Mouse (Mus musculus): Measurements from ENCODE around the gene Kcnn3. TPM values are rescaled to one million over a fixed set of nuclear protein-coding genes. Genes with fewer than 3 reads are reported as not detected.

Kcnn3 gene
- polyA plus RNA-seq, 1 experiment from 2014 or later, result 0.74 TPM

DNA sequence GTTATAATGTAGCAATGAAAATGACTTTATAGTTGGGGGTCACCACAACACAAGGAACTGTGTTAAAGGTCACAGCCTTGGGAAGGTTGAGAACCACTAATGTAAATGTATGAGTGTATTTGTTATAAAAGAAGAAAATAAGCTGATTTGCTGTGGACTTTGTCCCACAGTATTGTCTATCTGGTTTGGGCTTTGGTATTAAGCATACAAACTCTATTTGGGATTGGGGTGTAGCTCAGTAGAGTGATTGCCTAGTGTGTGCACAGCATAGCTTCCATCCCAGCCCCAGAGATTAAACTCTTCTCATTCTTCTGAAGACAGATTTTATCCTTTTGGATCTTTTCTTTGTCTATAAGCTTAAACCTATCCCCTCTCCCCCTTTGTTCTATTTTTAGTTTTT is 202.1 kb downstream of the Kcnn3 start:
- Histone ChIP-seq H3K9me3 (replicated peaks) (no peaks in the 10 kb centered on the region), H3K4me1 (no peaks in the 10 kb centered on the region), H3K27ac (no peak overlapping the region), H3K36me3 (no peaks in the 10 kb centered on the region), H3K27me3 (ENCODE audit: low read depth, poor library complexity, severe bottlenecking) (no peaks in the 10 kb centered on the region), H3K4me3 (no peak overlapping the region)
- no peak for DNase-seq (ENCODE audit: low spot score)

DNA sequence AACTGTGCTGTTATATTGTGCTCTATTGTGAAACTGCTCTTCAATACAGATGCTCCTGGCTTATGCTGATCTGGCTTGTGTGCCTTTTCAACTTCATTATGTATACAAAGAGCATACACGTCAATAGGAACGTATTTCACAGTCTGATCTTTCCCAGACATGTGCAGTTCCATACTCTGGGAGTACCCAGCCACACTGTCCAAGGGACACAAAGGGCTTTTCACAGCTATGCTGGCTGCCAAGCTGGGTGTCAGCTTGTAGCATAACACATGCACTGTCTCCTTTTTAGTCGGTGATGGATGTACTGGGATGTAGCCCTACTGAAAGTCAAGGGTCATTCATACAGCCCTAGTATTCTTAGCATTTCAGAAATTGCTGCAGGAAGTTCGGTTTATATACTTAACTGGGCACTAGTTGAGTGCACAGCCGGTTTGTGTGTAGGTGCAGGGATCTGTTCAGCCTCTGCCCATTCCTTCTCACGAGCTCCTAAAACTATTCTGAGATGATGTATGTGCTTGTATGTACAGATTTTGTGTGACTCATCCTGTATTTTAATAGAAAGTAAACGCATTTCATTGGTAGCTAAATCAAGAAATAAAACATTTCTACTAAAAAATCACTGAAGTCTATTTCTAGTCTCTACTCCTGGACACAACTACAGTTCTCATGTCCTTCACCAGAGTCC is 203.6 kb downstream of the Kcnn3 start:
- Histone ChIP-seq H3K27ac (no peak overlapping the region), H3K4me3 (no peak overlapping the region), H3K36me3 (no peaks in the 10 kb centered on the region), H3K9me3 (replicated peaks) (no peaks in the 10 kb centered on the region), H3K4me1 (no peaks in the 10 kb centered on the region), H3K27me3 (ENCODE audit: low read depth, poor library complexity, severe bottlenecking) (no peaks in the 10 kb centered on the region)
- 87% methylated on average over 7 of the region's 7 CpGs for WGBS
- DNase-seq (ENCODE audit: low spot score), result no peak

Other genes starting within 250 kb of the Kcnn3 start
- 33.2 and 41.3 TPM in 2 replicates for gene Slc50a1, start 249.6 kb upstream of the Kcnn3 start, polyA plus RNA-seq (2016; fragmentation: Nextera tagmentation; extraction: Ambion mirVana)
- gene Efna1, start 239.0 kb upstream of the Kcnn3 start, polyA plus RNA-seq (2016; fragmentation: Nextera tagmentation; extraction: Ambion mirVana), result 29.8 and 36.8 TPM in 2 replicates
- gene Efna3, start 197.2 kb upstream of the Kcnn3 start, polyA plus RNA-seq (2016; fragmentation: Nextera tagmentation; extraction: Ambion mirVana), result 13.2 and 18.4 TPM in 2 replicates
- 47.4 and 53.4 TPM in 2 replicates for gene Efna4, start 182.1 kb upstream of the Kcnn3 start, polyA plus RNA-seq (2016; fragmentation: Nextera tagmentation; extraction: Ambion mirVana)
- gene Adam15, start 170.2 kb upstream of the Kcnn3 start, polyA plus RNA-seq (2016; fragmentation: Nextera tagmentation; extraction: Ambion mirVana), result 29.4 TPM in 2 replicates
- gene Dcst2, start 158.2 kb upstream of the Kcnn3 start, polyA plus RNA-seq (2016; fragmentation: Nextera tagmentation; extraction: Ambion mirVana), result 0.24 TPM in 1 of 2 replicates, not detected in the other
- gene Dcst1, start 154.9 kb upstream of the Kcnn3 start, polyA plus RNA-seq (2016; fragmentation: Nextera tagmentation; extraction: Ambion mirVana), result 0.25 and 0.30 TPM in 2 replicates
- gene Zbtb7b, start 125.4 kb upstream of the Kcnn3 start, polyA plus RNA-seq (2016; fragmentation: Nextera tagmentation; extraction: Ambion mirVana), result 0.38 and 0.49 TPM in 2 replicates
- 0.26 TPM in 1 of 2 replicates, not detected in the other for gene Lenep, start 117.4 kb upstream of the Kcnn3 start, polyA plus RNA-seq (2016; fragmentation: Nextera tagmentation; extraction: Ambion mirVana)
- 22.2 and 26.1 TPM in 2 replicates for gene Flad1, start 108.3 kb upstream of the Kcnn3 start, polyA plus RNA-seq (2016; fragmentation: Nextera tagmentation; extraction: Ambion mirVana)
- 898 and 922 TPM in 2 replicates for gene Cks1b, start 101.8 kb upstream of the Kcnn3 start, polyA plus RNA-seq (2016; fragmentation: Nextera tagmentation; extraction: Ambion mirVana)
- 82.6 and 96.2 TPM in 2 replicates for gene Shc1, start 101.7 kb upstream of the Kcnn3 start, polyA plus RNA-seq (2016; fragmentation: Nextera tagmentation; extraction: Ambion mirVana)
- gene Pygo2, start 90.0 kb upstream of the Kcnn3 start, polyA plus RNA-seq (2016; fragmentation: Nextera tagmentation; extraction: Ambion mirVana), result 50.7 and 53.5 TPM in 2 replicates
- gene Pbxip1, start 83.5 kb upstream of the Kcnn3 start, polyA plus RNA-seq (2016; fragmentation: Nextera tagmentation; extraction: Ambion mirVana), result 13.0 and 19.2 TPM in 2 replicates
- gene Pmvk, start 65.6 kb upstream of the Kcnn3 start, polyA plus RNA-seq (2016; fragmentation: Nextera tagmentation; extraction: Ambion mirVana), result 63.6 and 65.9 TPM in 2 replicates
- 15.4 and 17.5 TPM in 2 replicates for gene Adar, start 194.9 kb downstream of the Kcnn3 start, polyA plus RNA-seq (2016; fragmentation: Nextera tagmentation; extraction: Ambion mirVana)
- gene Chrnb2, start 244.5 kb downstream of the Kcnn3 start, polyA plus RNA-seq (2016; fragmentation: Nextera tagmentation; extraction: Ambion mirVana), result 0.41 and 0.56 TPM in 2 replicates

All from limb, embryonic 10.5 days (tissue).